Mouse (Mus musculus) thymus, adult 2 months (tissue): ENCODE data around the gene Ccdc36.

Source experiments
- CTCF ChIP-seq: fragments of 200-500 bp; IDR thresholded peaks from 2 replicates; pipeline ENCODE4 v1.5.1; 2012; ENCODE audit warnings: mild to moderate bottlenecking, control low read depth, low read length, moderate library complexity, borderline replicate concordance; ENCODE audit not compliant: control insufficient read depth, poor library complexity, insufficient read depth; ENCODE audit errors: extremely low read depth
- POLR2A ChIP-seq: fragments of 200-500 bp; IDR thresholded peaks from 2 replicates; pipeline ENCODE4 v1.6.1; 2012; ENCODE audit warnings: mild to moderate bottlenecking, low read length, control low read depth, moderate library complexity; ENCODE audit not compliant: control insufficient read depth, poor library complexity, insufficient read depth; ENCODE audit errors: extremely low read depth

GRCm38 (mm10) chr9:108459939-108460318 is 31.6 kb upstream of the Ccdc36 start:
- TF ChIP-seq CTCF (no peak), POLR2A (no peak)
